Mouse (Mus musculus): Measurements from ENCODE around the gene Dysf. TPM values are rescaled to one million over a fixed set of nuclear protein-coding genes. Genes with fewer than 3 reads are reported as not detected.

The Dysf gene
- total RNA-seq, 1 experiment, result 12.8 TPM

GRCm38 (mm10) chr6:84217216-84217933 lies 209.0 kb downstream of the Dysf start:
- Histone ChIP-seq H3K27ac (ENCODE audit: insufficient read depth, low read depth, low read length, poor library complexity, severe bottlenecking) (no peak overlapping the region; the same call in 1 of the 2 replicates), H3K36me3 (ENCODE audit: control insufficient read depth, insufficient read depth, low read length, poor library complexity, severe bottlenecking) (no peaks in the 10 kb centered on the region), H3K9me3 (ENCODE audit: control insufficient read depth, insufficient read depth, low read depth, low read length) (no peaks in the 10 kb centered on the region), H3K4me1 (ENCODE audit: control insufficient read depth in 2 of 2, insufficient read depth in 2 of 2, low read length in 2 of 2, poor library complexity in 1 of 2) (no peaks in the 10 kb centered on the region), H3K9ac (ENCODE audit: insufficient read depth, low read depth, low read length, poor library complexity, severe bottlenecking) (no peak overlapping the region), H3K4me3 (ENCODE audit: insufficient read depth in 1 of 2, low read depth in 1 of 2, low read length in 2 of 2, poor library complexity in 1 of 2, severe bottlenecking in 1 of 2) (no peak overlapping the region)
- TF ChIP-seq HCFC1 (IDR thresholded peaks at IDR 0.05; ENCODE audit: borderline replicate concordance, insufficient read depth, low read length) (no peak), ZNF384 (IDR thresholded peaks at IDR 0.05; ENCODE audit: low read depth, low read length) (no peak), ZC3H11A (IDR thresholded peaks at IDR 0.05; ENCODE audit: borderline replicate concordance, low read depth, low read length) (no peak), MAFK (IDR thresholded peaks at IDR 0.05; ENCODE audit: insufficient read depth, low read depth, low read length) (no peak), CHD2 (IDR thresholded peaks at IDR 0.05; ENCODE audit: low read depth, low read length) (no peak)
- DNase-seq (ENCODE audit: low read depth, low spot score), result no peak
- in situ Hi-C loops (cut with MboI; ENCODE audit: low sequenced_read_pairs in 2 of 2, unreplicated experiment in 2 of 2), result no loop called here

GRCm38 (mm10) chr6:84219119-84219518 lies 210.7 kb downstream of the Dysf start:
- H3K9ac ChIP-seq (ENCODE audit: insufficient read depth, low read depth, low read length, poor library complexity, severe bottlenecking), result no peak overlapping the region

GRCm38 (mm10) chr6:84224861-84225260 lies 216.5 kb downstream of the Dysf start:
- in situ Hi-C loops (cut with MboI; ENCODE audit: low sequenced_read_pairs in 2 of 2, unreplicated experiment in 2 of 2), result no loop called here
- Histone ChIP-seq H3K4me1 (ENCODE audit: control insufficient read depth in 2 of 2, insufficient read depth in 2 of 2, low read length in 2 of 2, poor library complexity in 1 of 2) (peaks cover 3 to 15% of the 10 kb centered on the region in 2 experiments; a peak in 3 of 4 replicates), H3K9ac (ENCODE audit: insufficient read depth, low read depth, low read length, poor library complexity, severe bottlenecking) (no peak overlapping the region), H3K27ac (ENCODE audit: insufficient read depth, low read depth, low read length, poor library complexity, severe bottlenecking) (no peak overlapping the region), H3K9me3 (ENCODE audit: control insufficient read depth, insufficient read depth, low read depth, low read length) (no peaks in the 10 kb centered on the region), H3K4me3 (ENCODE audit: insufficient read depth in 1 of 2, low read depth in 1 of 2, low read length in 2 of 2, poor library complexity in 1 of 2, severe bottlenecking in 1 of 2) (no peak overlapping the region), H3K36me3 (ENCODE audit: control insufficient read depth, insufficient read depth, low read length, poor library complexity, severe bottlenecking) (no peaks in the 10 kb centered on the region)
- DNase-seq (ENCODE audit: low read depth, low spot score), result no peak
- TF ChIP-seq ZC3H11A (IDR thresholded peaks at IDR 0.05; ENCODE audit: borderline replicate concordance, low read depth, low read length), result no peak
- no peak for TF ChIP-seq CHD2 (IDR thresholded peaks at IDR 0.05; ENCODE audit: low read depth, low read length)
- no peak for TF ChIP-seq HCFC1 (IDR thresholded peaks at IDR 0.05; ENCODE audit: borderline replicate concordance, insufficient read depth, low read length)
- no peak for TF ChIP-seq ZNF384 (IDR thresholded peaks at IDR 0.05; ENCODE audit: low read depth, low read length)
- TF ChIP-seq MAFK (IDR thresholded peaks at IDR 0.05; ENCODE audit: insufficient read depth, low read depth, low read length), result no peak

More at GRCm38 (mm10) chr6:84219119-84219518, 210.7 kb downstream of the Dysf start:
- Histone ChIP-seq H3K27ac (ENCODE audit: insufficient read depth, low read depth, low read length, poor library complexity, severe bottlenecking) (no peak overlapping the region), H3K36me3 (ENCODE audit: control insufficient read depth, insufficient read depth, low read length, poor library complexity, severe bottlenecking) (no peaks in the 10 kb centered on the region), H3K4me1 (ENCODE audit: control insufficient read depth in 2 of 2, insufficient read depth in 2 of 2, low read length in 2 of 2, poor library complexity in 1 of 2) (no peaks in the 10 kb centered on the region), H3K9me3 (ENCODE audit: control insufficient read depth, insufficient read depth, low read depth, low read length) (no peaks in the 10 kb centered on the region), H3K4me3 (ENCODE audit: insufficient read depth in 1 of 2, low read depth in 1 of 2, low read length in 2 of 2, poor library complexity in 1 of 2, severe bottlenecking in 1 of 2) (no peak overlapping the region)
- in situ Hi-C loops (cut with MboI; ENCODE audit: low sequenced_read_pairs in 2 of 2, unreplicated experiment in 2 of 2), result no loop called here
- DNase-seq (ENCODE audit: low read depth, low spot score), result no peak
- TF ChIP-seq ZC3H11A (IDR thresholded peaks at IDR 0.05; ENCODE audit: borderline replicate concordance, low read depth, low read length), result no peak
- no peak for TF ChIP-seq HCFC1 (IDR thresholded peaks at IDR 0.05; ENCODE audit: borderline replicate concordance, insufficient read depth, low read length)
- TF ChIP-seq CHD2 (IDR thresholded peaks at IDR 0.05; ENCODE audit: low read depth, low read length), result no peak
- TF ChIP-seq ZNF384 (IDR thresholded peaks at IDR 0.05; ENCODE audit: low read depth, low read length), result no peak
- TF ChIP-seq MAFK (IDR thresholded peaks at IDR 0.05; ENCODE audit: insufficient read depth, low read depth, low read length), result no peak

GRCm38 (mm10) chr6:84225587-84225986 lies 217.2 kb downstream of the Dysf start:
- Histone ChIP-seq H3K27ac (ENCODE audit: insufficient read depth, low read depth, low read length, poor library complexity, severe bottlenecking) (no peak overlapping the region), H3K4me1 (ENCODE audit: control insufficient read depth in 2 of 2, insufficient read depth in 2 of 2, low read length in 2 of 2, poor library complexity in 1 of 2) (peaks cover 3 to 16% of the 10 kb centered on the region in 2 experiments; a peak in 3 of 4 replicates)
- TF ChIP-seq MAFK (IDR thresholded peaks at IDR 0.05; ENCODE audit: insufficient read depth, low read depth, low read length), result no peak
- TF ChIP-seq HCFC1 (IDR thresholded peaks at IDR 0.05; ENCODE audit: borderline replicate concordance, insufficient read depth, low read length), result no peak
- TF ChIP-seq ZNF384 (IDR thresholded peaks at IDR 0.05; ENCODE audit: low read depth, low read length), result no peak
- TF ChIP-seq CHD2 (IDR thresholded peaks at IDR 0.05; ENCODE audit: low read depth, low read length), result no peak
- TF ChIP-seq ZC3H11A (IDR thresholded peaks at IDR 0.05; ENCODE audit: borderline replicate concordance, low read depth, low read length), result no peak

More at GRCm38 (mm10) chr6:84225587-84225986, 217.2 kb downstream of the Dysf start:
- DNase-seq (ENCODE audit: low read depth, low spot score), result no peak
- in situ Hi-C loops (cut with MboI; ENCODE audit: low sequenced_read_pairs in 2 of 2, unreplicated experiment in 2 of 2), result no loop called here
- Histone ChIP-seq H3K9me3 (ENCODE audit: control insufficient read depth, insufficient read depth, low read depth, low read length) (no peaks in the 10 kb centered on the region), H3K9ac (ENCODE audit: insufficient read depth, low read depth, low read length, poor library complexity, severe bottlenecking) (no peak overlapping the region), H3K36me3 (ENCODE audit: control insufficient read depth, insufficient read depth, low read length, poor library complexity, severe bottlenecking) (no peaks in the 10 kb centered on the region), H3K4me3 (ENCODE audit: insufficient read depth in 1 of 2, low read depth in 1 of 2, low read length in 2 of 2, poor library complexity in 1 of 2, severe bottlenecking in 1 of 2) (no peak overlapping the region)
